Mouse (Mus musculus) forebrain, embryonic 12.5 days (tissue): ENCODE results near the gene Vps35l. TPM values are rescaled to one million over a fixed set of nuclear protein-coding genes. Genes with fewer than 3 reads are reported as not detected.

ENCODE experiments used
- ATAC-seq: fragments of 200-750 bp; cut with Nextera tagmentation; 2 replicates; pipeline ENCODE4 v1.8.0; 2017; ENCODE audit warnings: moderate TSS enrichment; ENCODE audit not compliant: low FRiP score
- H3K27ac ChIP-seq: fragments of 300-500 bp; sonication (generic); 2 replicates; pipeline ENCODE4 v1.5.1; 2016; ENCODE audit warnings: mild to moderate bottlenecking
- H3K27me3 ChIP-seq: fragments of 300-500 bp; sonication (generic); 2 replicates; pipeline ENCODE4 v1.6.1; 2016; ENCODE audit warnings: mild to moderate bottlenecking
- H3K36me3 ChIP-seq: fragments of 300-500 bp; sonication (generic); replicated peaks from 2 replicates; pipeline ENCODE4 v1.6.1; 2016; ENCODE audit warnings: mild to moderate bottlenecking
- H3K4me1 ChIP-seq: fragments of 300-500 bp; sonication (generic); 2 replicates; pipeline ENCODE4 v1.6.1; 2016
- H3K4me2 ChIP-seq: fragments of 300-500 bp; sonication (generic); 2 replicates; pipeline ENCODE4 v1.6.1; 2016; ENCODE audit warnings: mild to moderate bottlenecking, moderate library complexity
- H3K4me3 ChIP-seq: fragments of 300-500 bp; sonication (generic); replicated peaks from 2 replicates; pipeline ENCODE4 v1.5.1; 2016; ENCODE audit warnings: mild to moderate bottlenecking
- H3K9ac ChIP-seq: fragments of 300-500 bp; sonication (generic); 2 replicates; pipeline ENCODE4 v1.6.1; 2016; ENCODE audit warnings: mild to moderate bottlenecking
- H3K9me3 ChIP-seq: fragments of 300-500 bp; sonication (generic); 2 replicates; pipeline ENCODE4 v1.6.1; 2016
- WGBS: fragments of 180-500 bp; shearing (Covaris S2); methylation state at CpG from one replicate; pipeline ENCODE4 v1.1.7; 2016; 5-methylcytosine and 5-hydroxymethylcytosine counted together
- polyA plus RNA-seq: library from polyadenylated mRNA; unstranded; fragments of >200 nt; fragmentation: Nextera tagmentation; extraction: Ambion mirVana; gene quantifications from 2 replicates; pipeline ENCODE4 v1.2.1, GENCODE M21; 2016

Vps35l gene
- 89.2 and 91.5 TPM in 2 replicates for polyA plus RNA-seq

- Histone ChIP-seq H3K4me2 (peak within 1 kb of the TSS; percentile 66), H3K27ac (peak within 1 kb of the TSS; percentile 76), H3K27me3 (no peaks in the 10 kb centered on the region), H3K9me3 (no peaks in the 10 kb centered on the region), H3K36me3 (peaks cover 22% of the 10 kb centered on the region), H3K4me1 (peaks cover 13% of the 10 kb centered on the region), H3K4me3 (peak within 1 kb of the TSS; percentile 73), H3K9ac (peak within 1 kb of the TSS; percentile 75)
- ATAC-seq, result peak; percentile 90
- WGBS, result 1% methylated on average over 16 of the region's 16 CpGs
Observed at GRCm38 (mm10) chr7:118739975-118740531, at the start of gene Vps35l. Gene Vps35l, plus strand, starts transcription at chr7:118740226.

- H3K27ac ChIP-seq, result no peak overlapping the region
- H3K4me3 ChIP-seq, result no peak overlapping the region
- ATAC-seq, result no peak
- H3K27me3 ChIP-seq, result no peaks in the 10 kb centered on the region
- no peaks in the 10 kb centered on the region for H3K4me1 ChIP-seq
- 91% methylated on average over 2 of the region's 2 CpGs for WGBS
- no peak overlapping the region for H3K4me2 ChIP-seq
- H3K9ac ChIP-seq, result no peak overlapping the region
- H3K36me3 ChIP-seq, result peaks cover 86% of the 10 kb centered on the region
- no peaks in the 10 kb centered on the region for H3K9me3 ChIP-seq
Observed at GRCm38 (mm10) chr7:118691287-118691686, 48.7 kb upstream of the Vps35l start.

GRCm38 (mm10) chr7:118696146-118696545, 43.9 kb upstream of the Vps35l start:
- peaks cover 75% of the 10 kb centered on the region for H3K36me3 ChIP-seq
- 96% methylated on average over 6 of the region's 6 CpGs for WGBS
- H3K4me3 ChIP-seq, result no peak overlapping the region
- H3K9me3 ChIP-seq, result no peaks in the 10 kb centered on the region
- no peaks in the 10 kb centered on the region for H3K4me1 ChIP-seq
- H3K27me3 ChIP-seq, result no peaks in the 10 kb centered on the region
- no peak overlapping the region for H3K27ac ChIP-seq
- no peak for ATAC-seq
- no peak overlapping the region for H3K9ac ChIP-seq
- H3K4me2 ChIP-seq, result no peak overlapping the region

DNA sequence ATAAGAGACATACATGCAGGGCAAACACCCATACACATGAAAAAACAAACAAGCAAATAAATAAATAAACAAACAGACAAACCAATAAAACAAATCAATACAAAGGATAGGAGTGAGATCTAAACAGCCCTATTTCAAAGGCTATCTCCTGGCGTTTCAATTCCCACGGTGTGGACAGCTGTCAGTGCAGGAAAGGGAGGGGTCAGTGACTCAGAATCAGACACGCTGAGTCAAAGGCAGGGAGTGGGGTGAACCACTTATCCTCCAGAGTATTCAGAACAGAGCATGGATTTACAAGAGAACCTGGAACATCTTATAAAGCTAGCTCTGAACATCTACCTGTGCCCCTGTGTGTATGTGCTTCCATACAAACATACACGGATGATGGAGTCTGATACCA, 42.9 kb upstream of the Vps35l start:
- H3K27ac ChIP-seq, result no peak overlapping the region
- peaks cover 68% of the 10 kb centered on the region for H3K36me3 ChIP-seq
- H3K4me3 ChIP-seq, result no peak overlapping the region
- H3K4me1 ChIP-seq, result no peaks in the 10 kb centered on the region
- H3K9me3 ChIP-seq, result no peaks in the 10 kb centered on the region
- ATAC-seq, result no peak
- H3K9ac ChIP-seq, result no peak overlapping the region
- H3K4me2 ChIP-seq, result no peak overlapping the region
- H3K27me3 ChIP-seq, result no peaks in the 10 kb centered on the region
- WGBS, result 83% methylated on average over 4 of the region's 4 CpGs

DNA sequence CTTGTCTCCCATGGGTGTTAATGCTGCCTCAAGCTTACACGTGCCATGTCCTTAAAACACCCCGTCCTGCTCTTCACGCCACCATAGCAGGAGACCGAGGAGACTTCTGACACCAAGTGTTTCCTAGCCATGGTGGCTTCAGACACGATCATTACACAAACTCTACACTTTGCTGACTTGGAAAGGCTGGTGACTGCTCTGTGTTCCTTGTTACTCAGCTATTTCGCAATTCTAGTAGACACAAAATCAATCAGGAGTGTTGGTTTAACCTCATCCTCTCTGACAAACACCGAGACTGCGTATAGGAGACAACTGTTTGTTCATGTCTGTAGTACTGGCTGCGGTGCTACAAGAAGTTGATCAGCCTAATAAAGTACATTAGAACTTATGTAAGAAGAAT, 41.1 kb upstream of the Vps35l start:
- no peak overlapping the region for H3K9ac ChIP-seq
- no peak for ATAC-seq
- no peaks in the 10 kb centered on the region for H3K9me3 ChIP-seq
- H3K27ac ChIP-seq, result no peak overlapping the region
- H3K4me3 ChIP-seq, result no peak overlapping the region
- whole genome bisulfite sequencing, result 97% methylated on average over 9 of the region's 9 CpGs
- H3K36me3 ChIP-seq, result peaks cover 52% of the 10 kb centered on the region
- H3K27me3 ChIP-seq, result no peaks in the 10 kb centered on the region
- H3K4me2 ChIP-seq, result no peak overlapping the region
- H3K4me1 ChIP-seq, result peaks cover 8% of the 10 kb centered on the region

DNA sequence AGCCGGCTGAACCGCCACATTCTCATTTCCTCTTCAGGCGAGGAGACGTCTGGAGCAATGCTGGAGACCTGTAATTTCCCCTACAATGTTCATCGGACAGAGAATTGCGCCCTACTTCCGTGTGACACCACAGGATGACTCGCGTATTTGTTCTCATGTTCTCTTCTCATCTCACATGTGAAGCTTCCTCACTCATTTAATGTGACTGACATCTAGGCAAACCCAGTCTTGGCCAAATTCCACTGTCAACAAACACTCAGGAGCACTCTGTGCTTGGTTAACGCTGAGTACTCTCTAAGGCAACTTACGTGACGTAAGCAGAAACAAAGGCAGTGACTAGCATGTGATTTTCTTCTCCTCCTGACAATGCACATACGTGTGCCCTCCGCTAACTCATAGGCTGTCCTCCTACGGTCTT, 36.9 kb upstream of the Vps35l start:
- Histone ChIP-seq H3K27me3 (no peaks in the 10 kb centered on the region), H3K9me3 (no peaks in the 10 kb centered on the region), H3K4me3 (no peak overlapping the region), H3K36me3 (peaks cover 13% of the 10 kb centered on the region), H3K4me1 (peaks cover 27% of the 10 kb centered on the region), H3K9ac (no peak overlapping the region), H3K4me2 (no peak overlapping the region), H3K27ac (no peak overlapping the region)
- ATAC-seq, result no peak
- 94% methylated on average over 15 of the region's 15 CpGs for WGBS

GRCm38 (mm10) chr7:118704001-118704850, 35.8 kb upstream of the Vps35l start:
- Histone ChIP-seq H3K4me1 (peaks cover 27% of the 10 kb centered on the region), H3K27me3 (no peaks in the 10 kb centered on the region), H3K4me3 (peak overlapping the region; percentile 90), H3K27ac (no peak overlapping the region), H3K9ac (peak overlapping the region; percentile 93), H3K4me2 (peak overlapping the region; percentile 77), H3K36me3 (peaks cover 3% of the 10 kb centered on the region; the same call in 1 of the 2 replicates), H3K9me3 (no peaks in the 10 kb centered on the region)
- ATAC-seq, result no peak
- 86% methylated on average over 9 of the region's 9 CpGs for WGBS

DNA sequence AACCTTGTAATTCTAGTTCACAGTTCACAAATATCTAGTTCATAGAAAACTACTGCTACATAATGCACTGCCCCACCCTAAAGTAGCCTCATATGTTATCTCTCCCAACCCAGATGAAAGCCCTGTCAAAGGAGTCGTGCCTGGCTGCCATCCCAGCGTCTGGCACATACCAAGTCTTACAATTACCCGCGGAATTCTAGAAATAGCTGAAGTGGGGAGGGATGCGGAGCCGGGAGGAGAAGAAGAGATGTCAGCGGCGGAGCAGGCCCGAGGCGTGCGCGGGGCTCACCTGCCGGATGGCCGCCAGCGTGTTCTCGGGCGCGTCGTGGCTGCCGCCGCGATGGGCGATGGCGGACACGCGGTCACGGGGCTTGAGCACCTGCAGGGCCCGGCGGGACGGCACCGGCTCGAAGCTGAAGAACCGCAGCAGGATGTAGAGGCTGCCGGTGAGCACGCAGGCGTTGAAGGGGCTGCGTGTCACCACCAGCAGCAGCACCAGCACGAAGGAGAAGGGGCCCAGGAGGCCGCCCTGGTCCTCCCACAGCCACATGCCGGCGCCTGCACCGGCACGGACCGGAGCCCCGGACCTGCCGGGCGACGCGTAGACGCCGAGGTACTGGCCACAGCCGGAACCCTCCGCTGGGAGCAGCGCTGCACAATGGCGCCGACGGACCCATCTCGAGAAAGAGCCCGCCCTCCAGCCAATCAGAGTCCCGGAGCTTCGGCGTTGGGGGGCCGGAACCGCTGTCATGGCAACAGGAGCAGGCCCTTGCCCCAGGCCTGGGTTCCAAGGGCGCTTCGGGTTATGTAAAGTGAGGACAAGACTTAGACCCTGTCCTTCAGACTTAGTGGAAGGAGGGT, 34.7 kb upstream of the Vps35l start, which contains the start of gene Gde1:
Gene Gde1 (minus strand): TSS at position 678 of the 861 bp plus-strand sequence.
- H3K4me3 ChIP-seq, result peak within 1 kb of the TSS; percentile 90
- peak; percentile 95 for ATAC-seq
- WGBS, result under 1% methylated on average over 65 of the region's 66 CpGs

DNA sequence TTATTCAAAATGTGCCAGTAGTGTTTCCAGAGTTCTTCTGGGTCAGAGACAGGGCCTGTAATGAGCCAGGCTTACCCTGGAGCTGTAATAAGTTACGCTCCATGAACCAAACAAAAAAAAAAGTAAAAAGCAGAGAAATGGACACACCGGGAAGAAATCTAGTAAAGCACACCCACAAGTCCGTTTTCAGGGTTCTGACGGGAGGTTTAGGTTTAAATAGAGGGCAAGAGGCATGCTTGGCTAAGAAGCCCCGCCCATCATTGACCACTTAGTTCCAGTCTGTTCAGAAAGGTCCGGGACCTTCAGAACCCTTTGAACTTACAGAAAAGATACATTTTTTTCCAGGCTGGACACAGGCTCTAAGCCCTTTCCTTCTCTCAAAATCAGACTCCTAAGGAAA, 34.0 kb upstream of the Vps35l start:
- Histone ChIP-seq H3K4me1 (peaks cover 27% of the 10 kb centered on the region), H3K4me2 (peak overlapping the region; percentile 77), H3K9me3 (no peaks in the 10 kb centered on the region), H3K9ac (peak overlapping the region; percentile 93; the same call in 1 of the 2 replicates), H3K27ac (peak overlapping the region; percentile 85; the same call in 1 of the 2 replicates), H3K27me3 (peaks cover 2% of the 10 kb centered on the region; the same call in 1 of the 2 replicates), H3K36me3 (peaks cover 3% of the 10 kb centered on the region; the same call in 1 of the 2 replicates), H3K4me3 (peak overlapping the region; percentile 90)
- no peak for ATAC-seq
- 27% methylated on average over 6 of the region's 6 CpGs for WGBS

More for the DNA sequence above, 34.7 kb upstream of the Vps35l start, which contains the start of gene Gde1:
- Histone ChIP-seq H3K4me2 (peak within 1 kb of the TSS; percentile 77), H3K9me3 (no peaks in the 10 kb centered on the region), H3K27ac (peak within 1 kb of the TSS; percentile 85), H3K9ac (peak within 1 kb of the TSS; percentile 93), H3K4me1 (peaks cover 27% of the 10 kb centered on the region), H3K36me3 (peaks cover 3% of the 10 kb centered on the region; the same call in 1 of the 2 replicates), H3K27me3 (peaks cover 2% of the 10 kb centered on the region; the same call in 1 of the 2 replicates)

DNA sequence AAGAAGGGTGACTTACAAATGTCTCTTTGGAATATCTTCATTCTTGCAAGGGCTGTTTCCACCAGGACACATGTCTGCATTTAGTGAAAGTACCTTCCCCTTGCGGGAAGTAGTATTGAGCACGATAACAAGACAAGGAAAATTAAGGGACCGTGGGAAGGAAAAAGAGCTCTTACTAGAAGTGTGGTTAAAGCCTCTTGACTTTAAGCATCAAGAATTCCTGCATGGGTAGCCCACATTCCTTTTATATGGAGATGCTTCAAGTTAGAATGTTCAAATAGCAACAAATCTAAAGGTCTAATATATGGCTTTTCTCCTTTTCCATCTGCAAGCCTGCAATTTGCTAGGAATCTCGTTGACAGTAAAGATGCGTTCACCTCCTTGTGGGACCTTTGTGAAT, 33.5 kb upstream of the Vps35l start:
- Histone ChIP-seq H3K36me3 (peaks cover 3% of the 10 kb centered on the region; the same call in 1 of the 2 replicates), H3K9ac (no peak overlapping the region), H3K9me3 (no peaks in the 10 kb centered on the region), H3K4me3 (no peak overlapping the region), H3K4me2 (no peak overlapping the region), H3K27me3 (peaks cover 2% of the 10 kb centered on the region; the same call in 1 of the 2 replicates), H3K27ac (no peak overlapping the region), H3K4me1 (peaks cover 27% of the 10 kb centered on the region)
- 85% methylated on average over 5 of the region's 5 CpGs for WGBS
- no peak for ATAC-seq

DNA sequence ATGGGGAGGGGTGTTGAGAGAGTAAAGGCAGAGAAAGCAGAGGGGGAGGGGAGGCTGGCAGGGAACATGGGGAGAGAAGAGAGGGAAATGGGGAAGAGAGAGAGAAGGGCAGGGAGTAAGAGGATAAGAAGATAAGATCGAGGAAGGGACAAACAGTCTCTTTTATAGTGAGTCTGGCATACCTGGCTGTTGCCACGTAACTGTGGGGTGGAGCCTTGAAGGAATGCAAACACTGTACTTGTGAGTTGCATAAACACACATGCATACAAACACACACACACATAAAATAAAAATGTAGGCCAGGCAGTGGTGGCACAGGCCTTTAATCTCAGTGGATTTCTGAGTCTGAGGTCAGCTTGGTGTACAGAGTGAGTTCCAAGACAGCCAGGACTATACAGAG, 32.8 kb upstream of the Vps35l start:
- no peak overlapping the region for H3K4me2 ChIP-seq
- no peak overlapping the region for H3K9ac ChIP-seq
- H3K27me3 ChIP-seq, result peaks cover 2% of the 10 kb centered on the region; the same call in 1 of the 2 replicates
- peaks cover 27% of the 10 kb centered on the region for H3K4me1 ChIP-seq
- ATAC-seq, result no peak
- no peak overlapping the region for H3K4me3 ChIP-seq
- no peaks in the 10 kb centered on the region for H3K9me3 ChIP-seq
- WGBS, result 82% methylated on average over 2 of the region's 2 CpGs
- H3K27ac ChIP-seq, result no peak overlapping the region
- H3K36me3 ChIP-seq, result no peaks in the 10 kb centered on the region

- H3K27me3 ChIP-seq, result peaks cover 2% of the 10 kb centered on the region; the same call in 1 of the 2 replicates
- 92% methylated on average over 3 of the region's 4 CpGs for WGBS
- no peak for ATAC-seq
Observed at GRCm38 (mm10) chr7:118708002-118708401, 32.0 kb upstream of the Vps35l start.

More at GRCm38 (mm10) chr7:118708002-118708401, 32.0 kb upstream of the Vps35l start:
- no peaks in the 10 kb centered on the region for H3K36me3 ChIP-seq
- H3K4me2 ChIP-seq, result no peak overlapping the region
- peaks cover 29% of the 10 kb centered on the region for H3K4me1 ChIP-seq
- no peak overlapping the region for H3K9ac ChIP-seq
- no peak overlapping the region for H3K4me3 ChIP-seq
- H3K27ac ChIP-seq, result no peak overlapping the region
- H3K9me3 ChIP-seq, result no peaks in the 10 kb centered on the region
